Mouse (Mus musculus) liver, postnatal 0 days (tissue): ENCODE measurements at regions not wholly inside any gene's neighbourhood (a gene's known extent, or its start where the extent isn't known, plus 50 kb on each side); places are given as distances from the start of the nearest gene placed in this dataset.

Experiments used
- ATAC-seq: fragments of 200-750 bp; cut with Nextera tagmentation; 2 replicates; pipeline ENCODE4 v1.8.0; 2017; ENCODE audit warnings: mild to moderate bottlenecking, moderate library complexity
- DNase-seq: peaks from one replicate; pipeline ENCODE4 v3.0.0-alpha.2; 2016
- H3K27ac ChIP-seq: fragments of 300-500 bp; sonication (generic); 2 replicates; pipeline ENCODE4 v1.5.1; 2014; ENCODE audit warnings: antibody characterized with exemption, moderate library complexity, mild to moderate bottlenecking, low read depth
- H3K27me3 ChIP-seq: fragments of 300-500 bp; sonication (generic); 2 replicates; pipeline ENCODE4 v1.6.1; 2014; ENCODE audit warnings: low read length, control low read depth, mixed read lengths; ENCODE audit not compliant: insufficient read depth
- H3K36me3 ChIP-seq: fragments of 300-500 bp; sonication (generic); replicated peaks from 2 replicates; pipeline ENCODE4 v1.6.1; 2014; ENCODE audit warnings: mild to moderate bottlenecking, control low read depth, low read length, moderate library complexity, mixed read lengths; ENCODE audit not compliant: insufficient read depth
- H3K4me1 ChIP-seq: fragments of 300-500 bp; sonication (generic); 2 replicates; pipeline ENCODE4 v1.6.1; 2014; ENCODE audit warnings: antibody characterized with exemption, mild to moderate bottlenecking, control low read depth; ENCODE audit not compliant: insufficient read depth
- H3K4me2 ChIP-seq: fragments of 300-500 bp; sonication (generic); 2 replicates; pipeline ENCODE4 v1.6.1; 2014; ENCODE audit warnings: low read depth, mild to moderate bottlenecking, low read length, moderate library complexity, mixed read lengths
- H3K4me3 ChIP-seq: fragments of 300-500 bp; sonication (generic); 2 replicates; pipeline ENCODE4 v1.5.1; 2014; ENCODE audit warnings: low read depth, low read length
- H3K9ac ChIP-seq: fragments of 300-500 bp; sonication (generic); replicated peaks from 2 replicates; pipeline ENCODE4 v1.6.1; 2014; ENCODE audit warnings: mild to moderate bottlenecking, moderate library complexity
- H3K9me3 ChIP-seq: fragments of 300-500 bp; sonication (generic); 2 replicates; pipeline ENCODE4 v1.6.1; 2016; ENCODE audit warnings: mild to moderate bottlenecking, control low read depth, low read length, mixed read lengths
- CTCF ChIP-seq: sonication (generic); IDR thresholded peaks from 2 replicates; pipeline ENCODE4 v1.5.1; 2016; ENCODE audit warnings: antibody characterized with exemption, low read depth
- EP300 ChIP-seq: IDR thresholded peaks from 2 replicates; pipeline ENCODE4 v1.6.1; 2016; ENCODE audit warnings: antibody characterized with exemption, low read depth, mild to moderate bottlenecking
- WGBS: fragments of 180-500 bp; shearing (Covaris S2); extraction: QIAGEN DNeasy Blood & Tissue Kit; methylation state at CpG from one replicate; pipeline ENCODE4 v1.1.7; 2014; ENCODE audit not compliant: insufficient replicate concordance; 5-methylcytosine and 5-hydroxymethylcytosine counted together

DNA sequence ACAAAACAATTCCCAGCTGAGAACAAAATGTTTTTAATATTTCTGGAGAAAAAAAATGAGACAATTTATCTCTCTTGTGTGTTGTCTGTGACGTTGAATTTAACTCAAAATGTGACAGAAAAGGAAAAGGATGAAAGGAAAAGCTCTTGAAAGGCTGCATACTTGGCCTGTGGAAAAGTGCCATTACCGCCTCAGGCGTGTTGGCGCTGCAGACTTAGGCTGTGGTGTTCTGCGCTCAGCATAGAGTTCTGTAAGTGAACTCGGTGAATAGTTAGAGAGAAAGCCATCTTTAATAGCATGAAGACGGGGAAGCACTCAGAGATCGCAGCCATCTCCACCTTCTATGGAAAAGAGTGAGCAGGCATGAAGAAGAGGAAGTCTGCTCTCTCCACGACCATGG is 77.5 kb upstream of the Satb2 start:
- ATAC-seq (no peak), DNase-seq (no peak)
- Histone ChIP-seq H3K4me3 (no peak overlapping the region), H3K27me3 (no peaks in the 10 kb centered on the region), H3K4me2 (no peak overlapping the region), H3K9me3 (no peaks in the 10 kb centered on the region), H3K9ac (no peak overlapping the region), H3K4me1 (no peaks in the 10 kb centered on the region), H3K36me3 (no peaks in the 10 kb centered on the region), H3K27ac (no peak overlapping the region)
- no peak for TF ChIP-seq EP300
- no peak for TF ChIP-seq CTCF
- WGBS: 74% methylated on average over 9 of the region's 9 CpGs

DNA sequence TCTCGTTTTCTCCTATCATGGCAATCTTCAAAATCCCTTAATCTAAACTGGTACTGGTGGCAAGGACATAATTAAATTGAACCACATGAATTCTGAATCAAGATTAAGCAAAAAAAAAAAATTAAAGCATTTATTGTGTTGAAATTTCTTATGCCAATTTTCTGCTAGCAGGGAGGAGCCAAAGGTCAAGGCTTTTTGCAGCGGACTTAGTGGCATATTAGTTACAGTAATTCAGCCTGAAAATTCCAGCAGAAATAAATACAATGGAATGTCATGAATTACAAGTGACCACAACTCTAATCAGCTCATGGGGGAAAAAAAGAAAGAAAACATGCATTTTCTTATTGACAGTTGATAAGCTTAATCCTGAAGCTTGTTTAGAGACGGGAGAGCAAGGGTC is 80.8 kb upstream of the Satb2 start:
- H3K4me1 ChIP-seq: no peaks in the 10 kb centered on the region
- 72% methylated on average over 3 of the region's 3 CpGs for WGBS
- no peak overlapping the region for H3K9ac ChIP-seq
- H3K4me2 ChIP-seq: no peak overlapping the region
- no peak overlapping the region for H3K27ac ChIP-seq
- H3K4me3 ChIP-seq: no peak overlapping the region
- H3K27me3 ChIP-seq: no peaks in the 10 kb centered on the region
- ATAC-seq: no peak
- DNase-seq: no peak
- TF ChIP-seq CTCF: no peak
- no peak for TF ChIP-seq EP300
- no peaks in the 10 kb centered on the region for H3K36me3 ChIP-seq
- no peaks in the 10 kb centered on the region for H3K9me3 ChIP-seq

DNA sequence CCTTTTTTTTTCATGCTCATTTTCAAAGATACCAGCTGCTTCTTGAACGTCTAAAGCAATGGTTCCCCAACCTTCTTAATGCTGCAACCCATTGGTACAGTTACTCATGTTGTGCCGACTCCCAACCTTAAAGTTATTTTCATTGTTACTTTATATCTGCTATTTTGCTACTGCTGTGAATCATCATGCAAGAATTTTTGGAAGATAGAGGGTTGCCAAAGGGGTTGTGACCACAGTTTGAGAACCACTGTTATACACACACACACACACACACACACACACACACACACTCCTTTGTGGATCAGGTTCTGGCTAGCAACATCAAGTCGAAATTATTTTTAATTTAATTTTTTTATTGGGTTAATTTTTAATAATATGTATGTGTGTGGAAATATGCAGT is 96.8 kb upstream of the Satb2 start:
- WGBS: 61% methylated on average over 3 of the region's 3 CpGs
- Histone ChIP-seq H3K36me3 (no peaks in the 10 kb centered on the region), H3K4me3 (no peak overlapping the region), H3K27me3 (no peaks in the 10 kb centered on the region), H3K9ac (no peak overlapping the region), H3K9me3 (no peaks in the 10 kb centered on the region), H3K27ac (no peak overlapping the region), H3K4me2 (no peak overlapping the region), H3K4me1 (no peaks in the 10 kb centered on the region)
- TF ChIP-seq CTCF (no peak), EP300 (no peak)
- ATAC-seq (no peak), DNase-seq (no peak)

DNA sequence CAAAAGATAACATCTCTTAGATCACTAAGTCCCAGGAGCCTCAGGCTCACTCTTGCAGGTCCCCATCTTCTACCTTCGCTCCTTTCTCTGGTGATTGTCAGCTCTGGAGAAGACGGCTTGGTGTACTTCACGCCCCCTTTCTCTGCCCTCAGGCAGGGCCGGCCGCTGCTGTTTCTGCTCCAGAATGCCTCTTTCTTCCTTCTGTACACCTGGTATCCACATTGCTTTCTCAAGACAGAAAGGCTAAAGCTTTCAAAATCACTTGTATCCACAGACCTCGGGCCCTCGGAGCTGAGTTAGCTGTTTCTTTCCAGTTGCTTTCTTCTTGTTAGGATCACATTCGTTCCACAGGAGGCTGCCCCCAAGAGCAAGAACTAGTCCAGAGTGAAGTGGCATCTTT is 98.2 kb upstream of the Satb2 start:
- Histone ChIP-seq H3K27ac (no peak overlapping the region), H3K4me2 (no peak overlapping the region), H3K4me3 (no peak overlapping the region), H3K27me3 (no peaks in the 10 kb centered on the region), H3K9me3 (no peaks in the 10 kb centered on the region), H3K36me3 (no peaks in the 10 kb centered on the region), H3K9ac (no peak overlapping the region), H3K4me1 (no peaks in the 10 kb centered on the region)
- 62% methylated on average over 8 of the region's 8 CpGs for WGBS
- TF ChIP-seq EP300 (no peak), CTCF (no peak)
- no peak for DNase-seq
- ATAC-seq: no peak

DNA sequence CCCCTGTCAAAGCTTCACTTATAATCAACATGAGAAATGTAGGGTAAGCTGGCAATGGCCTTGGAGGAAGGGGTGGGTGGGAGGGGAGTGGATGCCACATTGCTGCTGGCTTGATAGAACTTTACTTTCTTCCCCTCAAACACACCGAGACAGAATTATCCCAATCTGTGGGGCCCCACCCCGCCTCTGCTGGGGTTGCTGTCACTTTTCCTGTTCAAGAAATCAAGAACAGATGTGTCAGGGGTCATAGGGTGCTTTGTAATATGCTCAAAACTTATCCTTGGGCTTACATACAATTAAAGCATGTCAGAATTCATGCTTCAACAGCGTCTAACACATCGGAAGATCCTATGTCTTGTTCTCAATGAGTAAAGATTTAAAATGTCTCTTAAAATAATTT is 101.9 kb upstream of the Satb2 start:
- H3K4me1 ChIP-seq: no peaks in the 10 kb centered on the region
- DNase-seq (no peak), ATAC-seq (no peak)
- H3K4me3 ChIP-seq: no peak overlapping the region
- H3K36me3 ChIP-seq: no peaks in the 10 kb centered on the region
- H3K27me3 ChIP-seq: no peaks in the 10 kb centered on the region
- H3K9ac ChIP-seq: no peak overlapping the region
- no peaks in the 10 kb centered on the region for H3K9me3 ChIP-seq
- H3K4me2 ChIP-seq: no peak overlapping the region
- no peak overlapping the region for H3K27ac ChIP-seq
- no peak for TF ChIP-seq CTCF
- TF ChIP-seq EP300: no peak
- WGBS: 63% methylated on average over 4 of the region's 4 CpGs

DNA sequence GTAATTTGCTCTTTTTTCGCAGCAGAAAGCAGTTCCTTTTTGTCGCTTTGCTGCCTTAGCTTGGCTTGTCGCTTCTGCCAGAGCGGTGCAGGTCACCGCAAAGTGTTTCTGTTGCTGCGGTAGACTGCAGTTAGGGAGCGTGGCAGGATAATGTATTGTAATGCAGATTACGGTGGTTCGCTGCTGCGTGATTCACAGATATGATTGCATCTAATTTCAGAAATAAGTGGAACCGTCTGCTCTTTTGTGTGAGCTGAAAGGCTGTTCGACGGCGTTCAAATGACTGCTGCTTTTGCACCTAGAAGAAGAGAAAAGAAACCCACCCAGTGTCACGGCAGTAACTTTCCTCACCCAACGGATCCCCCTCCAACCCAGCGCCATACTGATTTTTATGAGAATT is 104.7 kb upstream of the Satb2 start:
- H3K27ac ChIP-seq: no peak overlapping the region
- H3K9me3 ChIP-seq: no peaks in the 10 kb centered on the region
- no peak for DNase-seq
- no peaks in the 10 kb centered on the region for H3K4me1 ChIP-seq
- no peak for TF ChIP-seq EP300
- TF ChIP-seq CTCF: no peak
- no peak overlapping the region for H3K4me3 ChIP-seq
- H3K9ac ChIP-seq: no peak overlapping the region
- H3K36me3 ChIP-seq: no peaks in the 10 kb centered on the region
- no peak overlapping the region for H3K4me2 ChIP-seq
- no peaks in the 10 kb centered on the region for H3K27me3 ChIP-seq
- 80% methylated on average over 17 of the region's 17 CpGs for WGBS
- ATAC-seq: no peak

DNA sequence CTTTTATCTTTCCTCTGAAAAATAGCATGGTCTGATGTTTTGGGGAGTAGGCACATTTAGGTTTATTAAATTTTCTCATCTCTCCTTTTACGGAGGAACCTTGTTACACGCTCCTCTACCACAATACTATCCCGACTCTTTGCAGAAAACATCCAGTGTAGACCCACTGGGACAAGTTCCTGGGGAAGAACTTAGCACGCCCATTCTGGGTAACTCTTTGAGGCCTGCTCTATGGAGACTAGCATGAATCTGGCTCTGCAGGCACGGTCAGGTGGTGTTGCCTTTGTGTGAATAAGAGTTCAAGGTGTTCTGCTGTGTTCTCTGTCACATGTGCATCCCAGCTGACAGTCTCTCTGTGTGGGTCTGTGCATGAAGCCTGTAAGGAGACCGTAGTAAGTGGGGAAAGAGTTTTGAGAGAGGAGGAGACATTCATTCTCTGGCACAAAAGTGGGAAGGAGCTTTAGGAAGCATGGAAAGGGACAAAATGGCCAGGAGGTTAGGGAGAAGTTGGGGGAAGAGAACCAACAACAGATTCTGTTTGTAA is 105.2 kb upstream of the Satb2 start:
- ATAC-seq (no peak), DNase-seq (no peak)
- TF ChIP-seq CTCF: no peak
- TF ChIP-seq EP300: no peak
- no peak overlapping the region for H3K9ac ChIP-seq
- no peak overlapping the region for H3K4me2 ChIP-seq
- WGBS: 81% methylated on average over 6 of the region's 6 CpGs
- no peaks in the 10 kb centered on the region for H3K36me3 ChIP-seq
- H3K9me3 ChIP-seq: no peaks in the 10 kb centered on the region
- no peak overlapping the region for H3K4me3 ChIP-seq
- H3K27ac ChIP-seq: no peak overlapping the region
- H3K27me3 ChIP-seq: no peaks in the 10 kb centered on the region
- no peaks in the 10 kb centered on the region for H3K4me1 ChIP-seq
